Mouse (Mus musculus) forelimb bud, embryonic 11.5 days (tissue): Measurements from ENCODE around the gene Pde10a.
A peak's percentile ranks its signal among the peaks of the same experiment; 100 is the strongest.

Source experiments
- DNase-seq: peaks from one replicate; pipeline ENCODE4 v3.0.0-alpha.2; 2012; ENCODE audit warnings: low read depth, low spot score

Gene Pde10a

GRCm38 (mm10) chr17:8801083-8801854 lies 276.1 kb downstream of the Pde10a start:
- peak; percentile 37 for DNase-seq

GRCm38 (mm10) chr17:8801855-8802104 lies 276.6 kb downstream of the Pde10a start:
- DNase-seq = no peak

GRCm38 (mm10) chr17:8802161-8802888 lies 277.2 kb downstream of the Pde10a start:
- peak; percentile 21 for DNase-seq

DNA sequence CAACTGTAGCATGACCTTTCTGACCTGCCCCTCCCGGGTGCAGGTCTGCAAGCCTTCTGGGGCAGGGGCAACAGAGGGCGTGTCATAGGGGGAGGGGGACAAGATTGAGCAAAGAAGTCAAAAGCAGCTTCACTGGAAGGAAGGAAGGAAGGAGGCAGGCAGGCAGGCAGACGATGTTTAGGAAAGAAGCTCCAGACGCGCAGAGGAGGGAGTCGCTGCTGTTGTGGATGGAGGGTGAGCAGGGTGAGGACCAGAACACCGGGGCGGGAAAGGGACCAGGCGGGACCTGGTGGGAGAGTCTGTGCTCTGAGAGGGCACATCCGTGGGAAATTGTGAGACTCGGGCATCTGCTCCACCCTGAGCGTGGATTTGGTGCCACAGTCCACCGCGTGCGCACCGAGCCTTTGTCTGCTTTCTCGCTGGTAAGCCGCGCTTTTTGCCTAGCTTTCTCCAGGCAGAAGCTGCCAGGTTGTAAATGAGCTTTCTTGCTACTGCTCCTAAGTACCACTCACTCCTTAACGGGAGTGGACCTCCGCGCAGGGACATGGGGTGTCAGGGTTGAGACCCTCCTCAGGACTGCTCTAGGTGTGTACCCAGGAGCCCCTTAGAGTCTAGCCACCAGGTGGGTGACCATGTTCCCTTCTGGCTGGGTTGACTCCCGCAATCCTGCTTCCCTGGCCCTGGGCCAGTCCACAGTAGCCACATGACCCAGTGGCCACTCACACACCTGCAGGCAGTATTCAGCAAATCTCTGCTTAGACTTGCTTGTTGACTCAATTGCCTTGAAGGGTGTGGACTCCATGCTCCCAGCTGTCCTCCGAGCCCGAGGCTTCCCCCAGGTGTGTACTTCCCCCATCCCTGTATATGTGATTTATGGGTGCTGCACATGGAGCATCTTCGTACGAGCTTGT lies 278.0 kb downstream of the Pde10a start:
- peak; percentile 25 for DNase-seq

GRCm38 (mm10) chr17:8807345-8807744 lies 282.2 kb downstream of the Pde10a start:
- peak; percentile 66 for DNase-seq

- no peak for DNase-seq
These were observed 284.6 kb downstream of the Pde10a start for GRCm38 (mm10) chr17:8809771-8810170.

GRCm38 (mm10) chr17:8810201-8810600 lies 285.0 kb downstream of the Pde10a start:
- DNase-seq = no peak

DNA sequence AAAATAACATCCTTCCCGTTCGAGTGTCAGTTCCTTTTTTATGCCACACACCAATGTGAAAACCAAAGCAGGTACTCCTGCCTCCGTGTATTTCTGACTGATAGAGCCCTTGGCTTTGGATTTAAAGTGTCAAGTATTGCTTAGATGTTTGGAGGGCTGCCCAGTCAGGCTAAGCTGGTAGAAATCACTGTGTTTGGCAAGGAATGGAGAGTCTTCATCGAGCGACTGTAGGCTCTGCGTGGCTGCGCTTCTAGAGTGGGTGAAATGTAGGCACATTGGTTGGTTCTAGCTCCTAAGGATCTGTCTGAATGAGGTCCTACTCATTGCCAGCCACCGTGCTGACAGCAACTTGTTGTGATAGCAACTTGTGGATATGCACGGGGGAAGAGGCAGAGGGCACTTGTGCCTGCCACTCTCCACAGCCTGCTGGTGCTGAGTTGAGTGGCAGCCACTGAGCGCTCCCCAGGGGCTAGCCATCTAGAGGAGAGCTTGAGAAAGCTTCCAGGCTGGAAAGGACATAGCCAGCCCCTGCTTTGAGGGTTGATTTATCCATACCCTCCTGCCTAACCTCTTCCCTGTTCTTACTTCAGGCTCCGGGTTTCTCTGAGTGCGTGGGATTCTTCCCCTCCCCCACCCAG lies 287.2 kb downstream of the Pde10a start:
- no peak for DNase-seq

- no peak for DNase-seq
These were observed 288.8 kb downstream of the Pde10a start for GRCm38 (mm10) chr17:8813773-8814491.

DNA sequence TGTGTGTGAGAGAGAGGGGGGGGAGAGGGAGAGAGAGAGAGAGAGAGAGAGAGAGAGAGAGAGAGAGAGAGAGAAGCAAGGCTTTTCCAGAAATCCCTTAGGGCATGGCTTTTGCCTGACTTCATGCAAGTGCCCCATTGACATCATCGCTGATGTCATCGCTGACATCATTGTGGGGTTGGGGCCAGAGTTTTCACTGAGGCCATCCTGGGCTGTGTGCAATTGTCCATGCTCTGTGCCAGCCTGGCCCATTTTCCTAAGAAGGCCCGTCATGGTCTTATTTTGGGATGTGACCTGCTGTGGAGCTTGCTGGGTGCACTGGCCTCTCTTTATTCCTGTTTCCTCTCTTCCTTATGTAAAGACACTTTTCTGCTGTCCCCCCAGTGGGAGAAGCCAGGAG lies 290.2 kb downstream of the Pde10a start:
- no peak for DNase-seq

- no peak for DNase-seq
These were observed 290.7 kb downstream of the Pde10a start for GRCm38 (mm10) chr17:8815864-8816263.

- DNase-seq = no peak
These were observed 293.5 kb downstream of the Pde10a start for GRCm38 (mm10) chr17:8818675-8819074.

- DNase-seq = no peak
These were observed 298.4 kb downstream of the Pde10a start for GRCm38 (mm10) chr17:8823548-8823947.

- DNase-seq = no peak
These were observed 302.0 kb downstream of the Pde10a start for GRCm38 (mm10) chr17:8827204-8827603.

DNA sequence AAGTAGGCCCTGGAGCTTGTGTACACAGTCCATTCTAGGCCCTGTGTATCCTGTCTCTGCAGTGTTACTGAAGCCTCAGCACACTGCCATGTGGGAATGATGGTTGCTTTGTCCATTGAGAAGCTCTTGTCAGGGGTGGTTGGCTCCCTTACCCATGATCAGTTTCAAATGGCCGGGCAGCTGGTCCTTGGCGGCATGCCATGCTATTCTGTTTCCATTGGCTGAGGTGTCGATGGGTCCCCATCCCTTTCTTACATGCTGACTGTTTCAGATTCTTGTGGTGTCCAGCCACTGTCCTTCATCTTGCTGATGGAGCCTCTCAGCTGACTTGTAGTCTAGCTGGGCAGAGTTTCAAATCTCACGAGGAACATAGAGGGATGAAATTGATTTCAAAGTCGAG lies 305.8 kb downstream of the Pde10a start:
- DNase-seq = no peak

DNA sequence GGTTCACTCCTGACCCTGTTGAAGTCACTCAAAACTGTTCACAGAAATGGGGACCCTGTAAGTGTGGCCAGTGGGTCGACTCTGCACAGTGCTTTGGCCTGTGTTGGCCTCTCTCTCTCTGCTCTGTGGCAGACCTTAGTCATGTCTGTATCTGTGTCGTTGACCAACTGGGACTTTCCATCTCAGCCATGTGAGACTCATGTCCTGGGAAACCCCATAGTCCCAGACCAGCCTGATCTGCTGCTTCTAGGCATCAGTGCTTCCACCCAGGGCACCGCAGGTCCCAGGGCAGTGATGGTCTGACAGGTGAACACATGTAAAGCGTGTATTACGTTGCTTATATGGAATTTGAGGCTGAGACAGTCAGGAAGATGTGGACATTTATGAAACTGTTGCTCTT lies 311.1 kb downstream of the Pde10a start:
- DNase-seq = no peak

- DNase-seq = no peak
These were observed 313.1 kb downstream of the Pde10a start for GRCm38 (mm10) chr17:8838252-8838651.

DNA sequence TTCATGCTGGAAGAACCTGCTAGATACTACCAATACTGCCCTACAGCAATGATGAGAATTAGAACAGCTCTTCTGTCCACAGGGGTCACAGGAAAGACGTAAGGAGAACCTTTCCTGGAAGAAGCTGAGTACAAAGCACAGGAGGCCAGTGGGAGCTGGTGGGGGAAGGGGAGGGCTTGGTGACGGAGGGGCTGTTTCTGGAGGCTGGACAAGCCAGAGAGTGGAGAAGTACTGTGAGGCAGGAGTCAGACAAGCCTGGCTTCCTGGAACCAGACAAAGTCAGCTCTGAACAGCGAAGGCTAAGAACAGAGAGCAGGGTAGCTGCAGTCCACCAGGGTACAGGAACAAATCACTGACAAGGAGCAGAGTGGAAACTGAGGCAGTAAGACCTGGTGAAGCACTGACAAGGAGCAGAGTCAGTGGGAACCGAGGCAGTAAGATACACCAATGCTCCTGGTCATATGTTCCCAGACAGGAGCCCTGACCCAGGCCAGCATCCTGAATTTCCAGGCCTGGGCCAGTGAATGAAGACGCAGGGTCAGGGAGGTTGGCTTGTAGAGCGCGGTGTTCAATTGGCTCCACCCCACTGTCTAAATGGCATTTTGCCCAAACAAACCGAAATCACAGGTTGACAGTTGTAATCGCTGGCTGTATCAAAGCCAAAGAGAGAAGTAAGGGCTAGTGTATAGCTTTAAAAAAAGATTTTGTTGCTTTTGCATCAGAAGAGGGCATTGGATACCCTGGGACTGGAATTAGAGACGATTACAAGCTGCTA lies 314.3 kb downstream of the Pde10a start:
- DNase-seq = no peak

- no peak for DNase-seq
These were observed 315.9 kb downstream of the Pde10a start for GRCm38 (mm10) chr17:8841094-8841493.

DNA sequence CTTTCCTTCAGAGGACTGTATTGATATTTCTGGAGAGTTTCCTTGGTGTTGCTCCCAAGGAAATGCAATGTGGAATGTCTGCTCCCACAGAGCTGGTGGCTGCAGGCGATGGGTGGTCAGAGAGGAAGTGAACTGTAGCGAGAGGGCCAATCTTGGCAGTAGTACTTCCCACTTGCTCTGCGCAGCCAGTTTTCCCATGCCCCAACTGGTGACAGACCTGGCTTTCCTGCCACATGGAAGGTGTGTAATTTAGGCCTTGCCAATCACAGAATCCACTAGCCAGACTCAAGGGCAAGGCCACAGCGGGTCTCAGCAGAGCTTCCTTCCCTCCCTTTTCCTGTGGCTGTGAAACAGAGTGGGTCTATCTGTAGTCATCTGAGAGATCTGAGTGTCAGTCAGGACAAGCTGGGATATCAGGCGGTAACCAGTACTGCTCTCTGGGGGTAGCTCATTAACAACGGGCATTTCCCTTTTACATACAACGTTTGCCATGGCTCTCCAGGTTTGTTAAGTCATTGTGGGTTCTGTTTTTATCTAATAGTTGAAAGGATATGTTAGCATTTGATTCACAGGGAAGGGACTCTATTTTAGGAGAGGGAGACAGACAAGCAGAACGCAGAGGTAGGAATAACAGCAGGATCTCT lies 316.8 kb downstream of the Pde10a start:
- DNase-seq = no peak
